Mouse (Mus musculus) intestine, postnatal 0 days (tissue): Measurements from ENCODE around the gene Rraga. TPM values are rescaled to one million over a fixed set of nuclear protein-coding genes. Genes with fewer than 3 reads are reported as not detected.

Experiments used
- ATAC-seq: fragments of 200-750 bp; cut with Nextera tagmentation; 2 replicates; pipeline ENCODE4 v1.8.0; 2017; ENCODE audit warnings: mild to moderate bottlenecking, moderate TSS enrichment, moderate library complexity
- H3K27ac ChIP-seq: fragments of 300-500 bp; sonication (generic); 2 replicates; pipeline ENCODE4 v1.5.1; 2014; ENCODE audit warnings: mild to moderate bottlenecking, low read depth, low read length, moderate library complexity
- H3K27me3 ChIP-seq: fragments of 300-500 bp; sonication (generic); replicated peaks from 2 replicates; pipeline ENCODE4 v1.6.1; 2014; ENCODE audit warnings: low read length, mixed read lengths; ENCODE audit not compliant: control insufficient read depth, insufficient read depth
- H3K36me3 ChIP-seq: fragments of 300-500 bp; sonication (generic); 2 replicates; pipeline ENCODE4 v1.6.1; 2014; ENCODE audit warnings: mild to moderate bottlenecking, moderate library complexity; ENCODE audit not compliant: control insufficient read depth, insufficient read depth
- H3K4me1 ChIP-seq: fragments of 300-500 bp; sonication (generic); replicated peaks from 2 replicates; pipeline ENCODE4 v1.6.1; 2014; ENCODE audit warnings: antibody characterized with exemption, low read length, mixed read lengths; ENCODE audit not compliant: control insufficient read depth, insufficient read depth
- H3K4me2 ChIP-seq: fragments of 300-500 bp; sonication (generic); replicated peaks from 2 replicates; pipeline ENCODE4 v1.6.1; 2014; ENCODE audit warnings: low read depth, mild to moderate bottlenecking, moderate library complexity
- H3K4me3 ChIP-seq: fragments of 300-500 bp; sonication (generic); 2 replicates; pipeline ENCODE4 v1.5.1; 2014; ENCODE audit warnings: low read depth, low read length
- H3K9ac ChIP-seq: fragments of 300-500 bp; sonication (generic); 2 replicates; pipeline ENCODE4 v1.6.1; 2014; ENCODE audit warnings: mild to moderate bottlenecking, low read depth, low read length
- H3K9me3 ChIP-seq: fragments of 300-500 bp; sonication (generic); 2 replicates; pipeline ENCODE4 v1.6.1; 2016; ENCODE audit warnings: mixed run types; ENCODE audit not compliant: control insufficient read depth
- CTCF ChIP-seq: sonication (generic); IDR thresholded peaks from 2 replicates; pipeline ENCODE4 v1.5.1; 2016; ENCODE audit warnings: low read depth, mild to moderate bottlenecking, control low read depth, antibody characterized with exemption, moderate library complexity
- WGBS: fragments of 180-500 bp; shearing (Covaris S2); extraction: QIAGEN DNeasy Blood & Tissue Kit; methylation state at CpG from one replicate; pipeline ENCODE4 v1.1.7; 2014; 5-methylcytosine and 5-hydroxymethylcytosine counted together
- polyA plus RNA-seq: library from polyadenylated mRNA; unstranded; fragments of >200 nt; fragmentation: Nextera tagmentation; extraction: Ambion mirVana; gene quantifications from 2 replicates; pipeline ENCODE4 v1.2.1, GENCODE M21; 2015

The Rraga gene
- polyA plus RNA-seq, 1 experiment from 2014 or later: 38.6 TPM

GRCm38 (mm10) chr4:86538936-86539335, 36.5 kb upstream of the Rraga start:
- H3K36me3 ChIP-seq: no peaks in the 10 kb centered on the region
- no peaks in the 10 kb centered on the region for H3K9me3 ChIP-seq
- H3K27ac ChIP-seq: no peak overlapping the region
- H3K4me2 ChIP-seq: no peak overlapping the region
- H3K9ac ChIP-seq: no peak overlapping the region
- TF ChIP-seq CTCF: no peak
- H3K4me3 ChIP-seq: no peak overlapping the region
- H3K27me3 ChIP-seq: no peaks in the 10 kb centered on the region
- 94% methylated on average over 5 of the region's 5 CpGs for WGBS
- no peak for ATAC-seq
- no peaks in the 10 kb centered on the region for H3K4me1 ChIP-seq

GRCm38 (mm10) chr4:86541573-86541972, 33.9 kb upstream of the Rraga start:
- Histone ChIP-seq H3K4me2 (no peak overlapping the region), H3K27me3 (no peaks in the 10 kb centered on the region), H3K9ac (no peak overlapping the region), H3K4me3 (no peak overlapping the region), H3K4me1 (no peaks in the 10 kb centered on the region), H3K9me3 (no peaks in the 10 kb centered on the region), H3K36me3 (no peaks in the 10 kb centered on the region), H3K27ac (no peak overlapping the region)
- ATAC-seq: no peak
- no peak for TF ChIP-seq CTCF
- 67% methylated on average over 1 of the region's 1 CpGs for WGBS

- H3K36me3 ChIP-seq: no peaks in the 10 kb centered on the region
- H3K4me2 ChIP-seq: no peak overlapping the region
- ATAC-seq: no peak
- WGBS: 88% methylated on average over 3 of the region's 3 CpGs
- H3K9me3 ChIP-seq: no peaks in the 10 kb centered on the region
- no peak for TF ChIP-seq CTCF
- H3K27ac ChIP-seq: no peak overlapping the region
- H3K4me3 ChIP-seq: no peak overlapping the region
- no peaks in the 10 kb centered on the region for H3K4me1 ChIP-seq
- no peaks in the 10 kb centered on the region for H3K27me3 ChIP-seq
- no peak overlapping the region for H3K9ac ChIP-seq
These were observed 31.5 kb upstream of the Rraga start for GRCm38 (mm10) chr4:86543999-86544398.

GRCm38 (mm10) chr4:86545615-86546014, 29.9 kb upstream of the Rraga start:
- no peak overlapping the region for H3K9ac ChIP-seq
- TF ChIP-seq CTCF: peak; percentile 74

GRCm38 (mm10) chr4:86548332-86548731, 27.1 kb upstream of the Rraga start:
- ATAC-seq: no peak
- H3K4me3 ChIP-seq: no peak overlapping the region
- H3K9me3 ChIP-seq: no peaks in the 10 kb centered on the region
- no peak overlapping the region for H3K9ac ChIP-seq
- no peaks in the 10 kb centered on the region for H3K36me3 ChIP-seq
- 75% methylated on average over 9 of the region's 9 CpGs for WGBS
- H3K27ac ChIP-seq: no peak overlapping the region
- no peaks in the 10 kb centered on the region for H3K4me1 ChIP-seq
- no peak overlapping the region for H3K4me2 ChIP-seq
- no peak for TF ChIP-seq CTCF
- no peaks in the 10 kb centered on the region for H3K27me3 ChIP-seq

More at GRCm38 (mm10) chr4:86545615-86546014, 29.9 kb upstream of the Rraga start:
- H3K4me1 ChIP-seq: no peaks in the 10 kb centered on the region
- no peak overlapping the region for H3K4me2 ChIP-seq
- H3K36me3 ChIP-seq: no peaks in the 10 kb centered on the region
- 53% methylated on average over 5 of the region's 5 CpGs for WGBS
- no peak for ATAC-seq
- H3K27me3 ChIP-seq: no peaks in the 10 kb centered on the region
- no peaks in the 10 kb centered on the region for H3K9me3 ChIP-seq
- H3K27ac ChIP-seq: no peak overlapping the region
- no peak overlapping the region for H3K4me3 ChIP-seq

GRCm38 (mm10) chr4:86555035-86555707, 20.3 kb upstream of the Rraga start:
- Histone ChIP-seq H3K36me3 (no peaks in the 10 kb centered on the region), H3K4me2 (no peak overlapping the region), H3K4me3 (no peak overlapping the region), H3K27ac (no peak overlapping the region), H3K9me3 (no peaks in the 10 kb centered on the region), H3K9ac (no peak overlapping the region), H3K27me3 (no peaks in the 10 kb centered on the region), H3K4me1 (no peaks in the 10 kb centered on the region)
- ATAC-seq: no peak
- peak; percentile 76 for TF ChIP-seq CTCF
- WGBS: 25% methylated on average over 6 of the region's 6 CpGs
